Mouse (Mus musculus) heart, postnatal 0 days (tissue): ENCODE measurements around the gene Ntrk3. TPM values are rescaled to one million over a fixed set of nuclear protein-coding genes. Genes with fewer than 3 reads are reported as not detected.

Experiments used
- ATAC-seq: fragments of 200-750 bp; cut with Nextera tagmentation; 2 replicates; pipeline ENCODE4 v1.8.0; 2017; ENCODE audit warnings: low read depth, moderate number of reproducible peaks, moderate library complexity; ENCODE audit not compliant: insufficient read depth
- DNase-seq: peaks from one replicate; pipeline ENCODE4 v3.0.0-alpha.2; 2016; ENCODE audit warnings: low spot score
- H3K27ac ChIP-seq: fragments of 300-500 bp; sonication (generic); 2 replicates; pipeline ENCODE4 v1.5.1; 2014; ENCODE audit warnings: low read depth, mild to moderate bottlenecking
- H3K27me3 ChIP-seq: fragments of 300-500 bp; sonication (generic); 2 replicates; pipeline ENCODE4 v1.6.1; 2014; ENCODE audit warnings: low read length, mixed read lengths; ENCODE audit not compliant: control insufficient read depth, insufficient read depth
- H3K36me3 ChIP-seq: fragments of 300-500 bp; sonication (generic); replicated peaks from 2 replicates; pipeline ENCODE4 v1.6.1; 2014; ENCODE audit warnings: low read length, mixed read lengths; ENCODE audit not compliant: control insufficient read depth, insufficient read depth
- H3K4me1 ChIP-seq: fragments of 300-500 bp; sonication (generic); 2 replicates; pipeline ENCODE4 v1.6.1; 2014; ENCODE audit warnings: antibody characterized with exemption; ENCODE audit not compliant: control insufficient read depth, insufficient read depth
- H3K4me2 ChIP-seq: fragments of 300-500 bp; sonication (generic); 2 replicates; pipeline ENCODE4 v1.6.1; 2014; ENCODE audit warnings: low read depth, mild to moderate bottlenecking, low read length, moderate library complexity
- H3K4me3 ChIP-seq: fragments of 300-500 bp; sonication (generic); 2 replicates; pipeline ENCODE4 v1.5.1; 2014; ENCODE audit warnings: low read depth, low read length
- H3K9ac ChIP-seq: fragments of 300-500 bp; sonication (generic); replicated peaks from 2 replicates; pipeline ENCODE4 v1.6.1; 2014; ENCODE audit warnings: low read depth, low read length, mixed read lengths
- H3K9me3 ChIP-seq: fragments of 300-500 bp; sonication (generic); replicated peaks from 2 replicates; pipeline ENCODE4 v1.6.1; 2016; ENCODE audit warnings: low read length; ENCODE audit not compliant: control insufficient read depth
- CTCF ChIP-seq: IDR thresholded peaks from 2 replicates; pipeline ENCODE4 v1.5.1; 2016; ENCODE audit warnings: antibody characterized with exemption, control low read depth, low read depth
- EP300 ChIP-seq: IDR thresholded peaks from 2 replicates; pipeline ENCODE4 v1.6.1; 2016; ENCODE audit warnings: antibody characterized with exemption, low read depth
- WGBS: fragments of 180-500 bp; shearing (Covaris S2); extraction: QIAGEN DNeasy Blood & Tissue Kit; methylation state at CpG from one replicate; pipeline ENCODE4 v1.1.7; 2014; 5-methylcytosine and 5-hydroxymethylcytosine counted together
- polyA plus RNA-seq: library from polyadenylated mRNA; unstranded; fragments of >200 nt; fragmentation: Nextera tagmentation; extraction: Ambion mirVana; gene quantifications from 2 replicates; pipeline ENCODE4 v1.2.1, GENCODE M21; 2015
- total RNA-seq: library from RNA; depleted of rRNA; stranded (reverse); fragments of >200 nt; gene quantifications from 2 replicates; pipeline ENCODE4 v1.2.3, GENCODE M21; 2014; ENCODE audit warnings: low replicate concordance

Gene Ntrk3
- total and polyA plus RNA-seq, 2 experiments from 2014 or later = 1.1 to 4.2 TPM

DNA sequence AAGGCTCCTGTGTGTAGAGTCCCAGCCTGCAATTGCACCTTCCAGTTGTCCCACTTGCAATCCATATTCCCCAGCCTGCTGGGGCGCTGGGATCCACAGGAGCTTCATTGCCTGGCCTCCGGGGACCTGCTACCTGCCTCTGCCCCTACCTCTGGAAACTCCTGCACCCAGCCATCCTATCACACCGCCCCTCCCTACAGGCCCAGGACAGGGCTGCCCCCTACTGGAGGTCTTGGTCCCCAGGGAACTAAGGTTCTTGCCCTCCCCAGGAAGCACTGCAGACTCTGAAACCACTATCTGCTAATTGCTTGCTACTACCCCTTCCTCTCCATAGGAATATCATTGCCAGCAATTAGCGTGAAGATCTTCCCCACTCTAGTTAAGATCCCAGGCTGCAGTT lies 84.1 kb downstream of the Ntrk3 start:
- Histone ChIP-seq H3K4me2 (no peak overlapping the region), H3K9ac (no peak overlapping the region), H3K36me3 (no peaks in the 10 kb centered on the region), H3K27me3 (no peaks in the 10 kb centered on the region), H3K4me3 (no peak overlapping the region), H3K4me1 (no peaks in the 10 kb centered on the region), H3K9me3 (no peaks in the 10 kb centered on the region), H3K27ac (no peak overlapping the region)
- TF ChIP-seq EP300 (no peak), CTCF (no peak)
- ATAC-seq (no peak), DNase-seq (no peak)
- WGBS = 31% methylated on average over 4 of the region's 4 CpGs

DNA sequence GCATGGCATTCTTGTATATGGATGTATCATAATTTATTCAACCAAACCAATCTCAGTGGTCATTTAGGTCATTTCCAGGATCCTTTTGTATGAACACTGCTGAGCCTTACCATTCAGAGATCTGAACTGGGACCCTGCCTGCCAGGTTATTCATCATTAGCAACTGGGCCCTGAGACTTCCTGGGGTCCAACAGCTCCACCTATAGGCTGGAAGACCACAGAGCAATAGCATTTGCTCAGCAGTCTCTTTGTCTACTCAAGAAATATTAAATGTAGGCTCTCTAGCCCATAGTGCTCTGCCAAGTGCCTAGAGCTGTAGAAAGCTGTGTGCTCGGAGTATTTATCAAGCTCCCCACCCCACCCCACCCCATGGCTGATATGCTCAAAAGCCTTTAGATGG lies 85.5 kb downstream of the Ntrk3 start:
- no peak for ATAC-seq
- Histone ChIP-seq H3K4me2 (no peak overlapping the region), H3K4me1 (no peaks in the 10 kb centered on the region), H3K4me3 (no peak overlapping the region), H3K9ac (no peak overlapping the region), H3K27me3 (no peaks in the 10 kb centered on the region), H3K9me3 (no peaks in the 10 kb centered on the region), H3K27ac (no peak overlapping the region), H3K36me3 (no peaks in the 10 kb centered on the region)
- TF ChIP-seq CTCF (0 out of 2 replicates have a peak, but pooled peaks have one; percentile 4), EP300 (no peak)
- no peak for DNase-seq
- 40% methylated on average over 1 of the region's 1 CpGs for WGBS

DNA sequence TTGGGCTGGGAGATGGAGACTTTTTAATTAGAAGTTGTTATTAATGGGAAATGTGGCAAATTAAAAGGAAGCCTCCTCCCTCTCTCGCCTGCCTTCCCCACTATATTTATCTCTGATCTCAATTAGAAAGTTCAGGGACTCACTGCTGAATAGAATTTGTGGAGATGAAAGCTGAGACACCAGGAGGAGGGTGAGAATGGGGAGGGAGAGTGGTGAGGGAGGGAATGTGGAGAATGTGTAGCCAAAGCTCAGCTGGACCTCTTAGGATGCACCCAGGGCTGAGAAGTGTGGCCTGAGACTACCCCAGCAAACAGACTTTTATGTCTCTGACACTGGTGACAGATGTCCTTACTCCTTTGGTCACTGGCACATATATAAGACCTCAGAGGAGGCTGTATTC lies 86.3 kb downstream of the Ntrk3 start:
- no peaks in the 10 kb centered on the region for H3K27me3 ChIP-seq
- no peaks in the 10 kb centered on the region for H3K9me3 ChIP-seq
- no peaks in the 10 kb centered on the region for H3K36me3 ChIP-seq
- H3K9ac ChIP-seq = no peak overlapping the region
- TF ChIP-seq EP300 (no peak), CTCF (no peak)
- H3K27ac ChIP-seq = no peak overlapping the region
- H3K4me1 ChIP-seq = no peaks in the 10 kb centered on the region
- ATAC-seq (no peak), DNase-seq (no peak)
- H3K4me2 ChIP-seq = no peak overlapping the region
- H3K4me3 ChIP-seq = no peak overlapping the region
- WGBS = 44% methylated on average over 1 of the region's 1 CpGs

DNA sequence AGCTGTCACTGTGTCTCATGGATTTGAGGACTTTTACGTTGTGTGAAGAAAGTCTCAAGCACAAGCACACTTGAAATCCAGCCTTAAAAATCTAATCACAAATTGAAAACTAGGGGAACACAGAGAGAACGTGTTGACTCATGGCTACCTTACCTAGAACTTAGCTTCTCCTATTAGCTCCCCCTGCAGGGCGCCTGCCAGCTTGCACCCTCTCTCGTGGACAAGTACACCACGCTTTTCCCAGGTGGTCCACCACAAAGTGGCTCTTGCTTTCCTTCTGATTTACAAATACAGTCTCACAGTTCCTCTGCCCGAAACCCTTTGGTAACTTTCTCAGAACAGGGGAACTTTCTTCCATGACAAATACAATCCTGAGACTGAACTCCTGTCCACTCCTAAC lies 94.1 kb downstream of the Ntrk3 start:
- TF ChIP-seq CTCF (0 out of 2 replicates have a peak, but pooled peaks have one; percentile 2), EP300 (no peak)
- H3K4me3 ChIP-seq = no peak overlapping the region
- no peak overlapping the region for H3K9ac ChIP-seq
- H3K27ac ChIP-seq = no peak overlapping the region
- H3K27me3 ChIP-seq = no peaks in the 10 kb centered on the region
- ATAC-seq (no peak), DNase-seq (no peak)
- no peaks in the 10 kb centered on the region for H3K4me1 ChIP-seq
- no peaks in the 10 kb centered on the region for H3K36me3 ChIP-seq
- 52% methylated on average over 6 of the region's 6 CpGs for WGBS
- H3K9me3 ChIP-seq = no peaks in the 10 kb centered on the region
- H3K4me2 ChIP-seq = no peak overlapping the region

DNA sequence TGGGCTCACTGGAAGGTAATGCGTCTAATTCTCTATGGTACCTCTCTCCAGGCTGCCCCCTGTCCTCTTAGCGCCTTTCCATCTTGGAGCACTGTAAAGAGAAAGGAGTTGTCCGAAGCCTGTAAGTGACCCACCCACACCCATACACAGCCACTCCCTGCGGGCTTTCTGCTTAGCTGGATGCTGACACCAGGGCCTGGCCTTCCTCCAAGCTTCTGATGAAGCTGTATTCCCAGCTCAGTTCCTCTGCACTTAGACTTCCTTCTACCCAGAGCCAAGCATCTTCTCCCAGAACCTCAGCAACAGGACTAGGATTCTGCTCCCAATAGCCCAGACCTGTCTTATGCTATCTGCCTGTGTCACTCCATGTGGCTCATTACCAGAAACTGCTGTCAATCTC lies 114.1 kb downstream of the Ntrk3 start:
- H3K4me3 ChIP-seq = no peak overlapping the region
- H3K27ac ChIP-seq = no peak overlapping the region
- H3K9ac ChIP-seq = no peak overlapping the region
- DNase-seq (no peak), ATAC-seq (no peak)
- WGBS = 56% methylated on average over 4 of the region's 4 CpGs
- no peaks in the 10 kb centered on the region for H3K36me3 ChIP-seq
- no peaks in the 10 kb centered on the region for H3K4me1 ChIP-seq
- TF ChIP-seq CTCF (no peak), EP300 (no peak)
- no peak overlapping the region for H3K4me2 ChIP-seq
- H3K9me3 ChIP-seq = no peaks in the 10 kb centered on the region
- 0 out of 2 replicates have a peak, but pooled peaks cover 3% of the 10 kb centered on the region for H3K27me3 ChIP-seq

DNA sequence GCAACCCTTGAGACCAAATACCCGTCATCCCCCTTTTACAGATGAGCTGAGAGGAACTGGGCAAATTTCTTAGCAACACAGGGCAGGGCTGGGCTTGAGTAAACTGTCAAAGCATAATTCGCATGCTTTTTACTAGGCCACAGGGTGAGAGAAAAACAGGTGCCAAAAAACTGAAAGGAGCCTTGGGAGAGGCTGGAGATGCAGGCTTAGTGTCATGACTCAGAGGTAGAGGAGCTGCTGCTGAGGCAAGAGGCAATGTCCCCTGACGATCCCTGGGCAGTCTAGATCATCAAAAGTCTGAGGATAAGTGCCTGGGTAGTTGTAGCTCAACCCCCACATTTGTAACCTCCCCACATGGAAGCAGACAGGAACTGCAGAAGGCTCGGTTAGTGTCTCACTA lies 116.7 kb downstream of the Ntrk3 start:
- H3K4me1 ChIP-seq = no peaks in the 10 kb centered on the region
- no peak overlapping the region for H3K4me3 ChIP-seq
- no peak overlapping the region for H3K9ac ChIP-seq
- H3K27ac ChIP-seq = no peak overlapping the region
- H3K36me3 ChIP-seq = no peaks in the 10 kb centered on the region
- ATAC-seq (no peak), DNase-seq (no peak)
- no peaks in the 10 kb centered on the region for H3K9me3 ChIP-seq
- H3K4me2 ChIP-seq = no peak overlapping the region
- 35% methylated on average over 4 of the region's 4 CpGs for WGBS
- H3K27me3 ChIP-seq = no peaks in the 10 kb centered on the region
- no peak for TF ChIP-seq EP300
- TF ChIP-seq CTCF = no peak
